Mouse (Mus musculus) adrenal gland (tissue): ENCODE measurements around the gene Prrx2.

Source experiments
- intact Hi-C: fragments of 180-260 bp; cut with DNase I; formaldehyde crosslinking; loops from one replicate; pipeline ENCODE4 v1.15.1; 2025
- long read RNA-seq, 2 experiments: library from polyadenylated mRNA; unstranded; transcript quantifications; one replicate each; pipeline ENCODE4 v2.0.0; 2020; ENCODE audit warnings: borderline replicate concordance in 1 of 2; ENCODE audit not compliant: insufficient replicate concordance in 1 of 2

The Prrx2 gene
- long read RNA-seq, experiment 1, partial matches to known transcripts: 0 of 1 reads
- long read RNA-seq, experiment 1, other reads (novel, unspliced or antisense): 0 of 1 reads
- long read RNA-seq, experiment 2, partial matches to known transcripts: 0 of 1 reads
- long read RNA-seq, experiment 2, other reads (novel, unspliced or antisense): 0 of 1 reads

- intact Hi-C loops: no loop called here
Observed at GRCm38 (mm10) chr2:30834373-30835022, at the start of gene Prrx2. Gene Prrx2, plus strand, starts transcription at chr2:30834972.

DNA sequence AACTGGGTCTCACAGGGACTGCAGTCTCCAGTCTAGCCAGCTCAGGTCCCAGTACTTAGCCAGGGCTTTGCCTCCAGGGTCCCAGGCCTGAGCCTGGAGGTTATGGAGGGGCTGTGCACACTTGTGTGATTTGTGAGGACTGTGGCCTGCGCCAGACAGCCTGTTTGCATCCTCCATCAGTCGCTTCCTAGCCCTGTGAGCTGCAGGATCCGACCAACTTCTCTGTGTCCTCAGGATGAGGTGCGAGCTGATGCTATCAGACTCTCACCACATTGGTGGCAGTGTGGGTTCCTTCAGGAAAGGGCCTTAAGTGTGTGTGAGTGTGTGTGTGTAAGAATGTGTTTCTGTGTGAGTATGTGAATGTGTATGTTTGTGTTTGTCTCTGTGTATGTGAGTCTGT, 47.3 kb upstream of the Prrx2 start:
- intact Hi-C loops: no loop called here

GRCm38 (mm10) chr2:30792061-30792460, 42.7 kb upstream of the Prrx2 start:
- intact Hi-C loops: loop anchor here (5.0 kb wide), 2 partner anchors 195 to 325 kb away; partner anchors contain the start of gene Cstad

GRCm38 (mm10) chr2:30794179-30795108, 40.3 kb upstream of the Prrx2 start:
- intact Hi-C loops: loop anchor here (2.0 to 5.0 kb wide), 4 partner anchors 76 to 358 kb away; partner anchors contain the start of gene Cstad

GRCm38 (mm10) chr2:30795271-30795888, 39.4 kb upstream of the Prrx2 start:
- intact Hi-C loops: loop anchor here (2.0 kb wide), 2 partner anchors 77 to 359 kb away; no protein-coding TSS in a partner anchor

DNA sequence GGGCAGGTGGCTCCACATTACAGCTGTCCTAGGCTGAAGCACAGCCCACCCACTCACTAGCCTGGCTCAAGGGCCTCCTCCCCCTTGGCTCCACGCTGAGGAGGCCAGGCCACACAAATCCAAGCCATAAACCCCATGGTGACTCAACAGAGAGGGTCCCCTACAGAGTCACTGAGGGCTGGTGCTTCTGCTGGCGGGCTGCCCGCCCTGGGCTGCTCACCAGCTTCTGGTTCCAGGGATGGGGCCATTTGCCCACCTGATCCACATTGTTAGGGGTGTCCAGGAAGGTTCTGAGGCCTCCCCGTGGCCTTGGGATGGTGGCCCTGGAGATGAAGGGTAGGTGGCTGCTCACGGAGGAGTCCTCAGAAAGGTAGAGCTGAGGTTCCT, 38.9 kb upstream of the Prrx2 start:
- intact Hi-C loops: loop anchor here (2.0 kb wide), 2 partner anchors 77 to 359 kb away; no protein-coding TSS in a partner anchor

GRCm38 (mm10) chr2:30796382-30796781, 38.4 kb upstream of the Prrx2 start:
- intact Hi-C loops: no loop called here

DNA sequence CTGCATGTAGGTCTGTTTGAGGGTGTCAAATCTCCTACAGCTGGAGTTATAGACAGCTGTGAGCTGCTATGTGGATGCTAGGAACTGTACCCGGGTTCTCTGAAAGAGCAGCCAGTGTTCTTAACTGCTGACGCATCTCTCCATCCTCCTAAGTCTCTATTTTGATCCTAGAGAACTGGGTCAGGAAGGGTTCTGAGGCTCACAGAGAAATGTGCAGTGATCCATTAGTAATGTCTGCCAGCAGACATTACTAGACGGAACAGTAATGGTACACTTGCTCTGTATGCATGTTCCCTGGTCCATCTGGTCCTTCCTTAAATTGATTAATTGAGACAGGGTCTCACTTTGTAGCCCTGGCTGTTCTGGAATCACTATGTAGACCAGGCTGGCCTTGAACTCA, 35.3 kb upstream of the Prrx2 start:
- intact Hi-C loops: no loop called here

GRCm38 (mm10) chr2:30800671-30801066, 34.1 kb upstream of the Prrx2 start:
- intact Hi-C loops: loop anchor here (5.0 kb wide), 1 partner anchor 132 kb away; no protein-coding TSS in a partner anchor

DNA sequence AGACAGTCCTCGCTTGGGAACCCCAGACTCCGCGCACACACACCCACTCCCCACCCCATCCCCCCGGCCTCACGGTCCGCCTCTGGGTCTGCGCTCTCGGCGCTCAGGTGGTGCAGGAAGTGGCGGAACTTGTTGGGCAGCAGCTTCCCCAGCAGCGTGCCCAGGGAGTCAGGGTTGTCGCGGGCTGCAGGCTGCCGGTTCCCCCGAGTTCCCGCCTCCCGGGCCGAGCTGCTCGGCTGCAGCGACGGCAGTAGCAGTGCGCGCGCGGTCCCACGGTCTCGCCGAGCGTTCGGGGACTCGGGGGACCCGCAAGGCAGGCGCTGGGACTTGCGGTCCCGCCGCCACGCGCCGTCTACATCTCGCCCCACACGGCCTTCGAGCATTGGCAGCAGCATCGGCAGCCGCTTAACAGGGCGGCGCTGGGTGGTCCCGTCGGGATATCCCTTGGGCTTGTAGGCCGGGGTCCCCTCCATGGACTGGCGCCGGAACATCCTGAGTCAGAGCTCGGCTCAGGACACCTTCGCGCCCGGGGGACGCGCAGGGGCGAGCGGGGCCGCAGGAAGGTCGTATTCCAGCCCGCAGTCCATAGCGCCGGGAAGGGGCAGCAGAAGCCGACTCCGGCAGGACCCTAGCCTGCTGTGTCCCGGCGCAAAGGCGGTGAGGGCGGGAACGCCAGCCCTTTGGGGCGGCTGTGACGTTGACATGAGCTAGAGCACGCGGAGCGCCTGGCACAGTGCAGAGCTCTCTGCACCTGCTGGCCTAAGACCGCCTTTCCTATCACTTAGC, 33.5 kb upstream of the Prrx2 start:
- intact Hi-C loops: loop anchor here (5.0 kb wide), 1 partner anchor 131 kb away; no protein-coding TSS in a partner anchor

GRCm38 (mm10) chr2:30803604-30804003, 31.2 kb upstream of the Prrx2 start, which contains the start of gene 1700001O22Rik:
Gene 1700001O22Rik, minus strand, starts transcription at chr2:30803661.
- intact Hi-C loops: loop anchor here (5.0 kb wide), 1 partner anchor 129 kb away; no protein-coding TSS in a partner anchor

DNA sequence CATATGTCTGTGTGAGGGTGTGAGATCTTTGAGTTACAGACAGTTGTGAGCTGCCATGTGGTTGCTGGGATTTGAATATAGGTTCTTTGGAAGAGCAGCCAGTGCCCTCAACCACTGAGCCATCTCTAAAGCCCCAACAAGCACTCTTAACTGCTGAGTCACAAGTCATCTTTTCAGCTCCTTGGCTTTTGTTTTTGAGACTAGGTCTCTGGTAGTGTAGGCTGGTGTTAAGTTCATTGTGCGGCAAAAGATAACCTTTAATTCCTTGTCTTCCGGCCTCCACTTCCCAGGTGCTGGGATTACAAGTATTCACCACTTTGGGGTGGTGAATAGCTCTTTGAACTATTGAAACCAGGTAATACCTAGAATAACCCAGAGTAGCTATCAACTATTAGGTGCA, 28.8 kb upstream of the Prrx2 start:
- intact Hi-C loops: no loop called here

- intact Hi-C loops: no loop called here
Observed at GRCm38 (mm10) chr2:30807147-30807647, 27.6 kb upstream of the Prrx2 start.

- intact Hi-C loops: no loop called here
Observed at GRCm38 (mm10) chr2:30807648-30808295, 27.0 kb upstream of the Prrx2 start, which contains the start of gene Ntmt1. Gene Ntmt1, plus strand, starts transcription at chr2:30807826.

- intact Hi-C loops: no loop called here
Observed at GRCm38 (mm10) chr2:30808296-30808655, 26.5 kb upstream of the Prrx2 start.

DNA sequence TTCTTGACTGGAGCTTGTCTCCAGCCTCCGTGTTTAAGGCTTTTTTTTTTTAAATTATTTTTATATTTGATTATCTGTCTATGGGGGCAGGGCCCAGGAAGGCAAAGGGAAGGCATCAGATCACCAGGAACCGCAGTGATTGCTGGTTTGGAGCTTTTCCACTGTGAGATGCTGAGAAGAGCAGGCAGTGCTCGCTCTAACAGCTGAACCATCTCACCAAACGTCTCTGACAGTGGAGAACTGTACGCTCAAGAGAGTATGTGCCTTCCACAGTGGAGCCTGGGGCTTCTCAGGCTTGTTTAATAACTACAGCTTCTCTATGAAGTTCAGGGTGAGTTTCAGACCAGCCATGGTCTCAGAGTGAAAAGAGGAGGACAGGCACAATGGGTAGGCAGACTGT, 25.3 kb upstream of the Prrx2 start:
- intact Hi-C loops: no loop called here

- intact Hi-C loops: no loop called here
Observed at GRCm38 (mm10) chr2:30810573-30810972, 24.2 kb upstream of the Prrx2 start.

GRCm38 (mm10) chr2:30816383-30816782, 18.4 kb upstream of the Prrx2 start:
- intact Hi-C loops: no loop called here

DNA sequence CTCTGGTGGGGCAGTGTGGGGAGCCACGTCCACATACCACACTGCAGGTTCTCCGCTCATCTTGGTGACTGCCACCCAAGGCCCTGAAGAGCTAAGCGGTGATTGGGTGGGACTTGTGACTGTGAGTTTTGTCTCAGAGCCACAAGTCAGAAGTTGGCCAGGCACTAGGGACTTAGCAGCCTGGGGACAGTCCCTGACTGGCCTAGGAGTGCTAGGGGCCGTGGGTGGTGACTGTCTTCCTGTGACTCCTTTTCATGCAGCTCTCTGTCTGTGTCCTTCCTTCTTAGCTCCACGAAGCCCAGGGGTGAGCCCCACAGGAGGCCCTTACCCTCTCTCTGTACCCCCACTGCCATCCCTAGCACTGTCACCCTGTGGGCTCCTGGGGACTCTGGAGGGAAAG, 14.9 kb upstream of the Prrx2 start:
- intact Hi-C loops: no loop called here

- intact Hi-C loops: no loop called here
Observed at GRCm38 (mm10) chr2:30821073-30821472, 13.7 kb upstream of the Prrx2 start.
